Mouse (Mus musculus) spleen, adult 18-20 months (tissue): Measurements from ENCODE around the gene 1600014C23Rik.

Experiments used
- DNase-seq, 2 experiments: peaks; one replicate each; pipeline ENCODE4 v3.0.0; 2022; ENCODE audit warnings: mixed read lengths in 2 of 2

The 1600014C23Rik gene

DNA sequence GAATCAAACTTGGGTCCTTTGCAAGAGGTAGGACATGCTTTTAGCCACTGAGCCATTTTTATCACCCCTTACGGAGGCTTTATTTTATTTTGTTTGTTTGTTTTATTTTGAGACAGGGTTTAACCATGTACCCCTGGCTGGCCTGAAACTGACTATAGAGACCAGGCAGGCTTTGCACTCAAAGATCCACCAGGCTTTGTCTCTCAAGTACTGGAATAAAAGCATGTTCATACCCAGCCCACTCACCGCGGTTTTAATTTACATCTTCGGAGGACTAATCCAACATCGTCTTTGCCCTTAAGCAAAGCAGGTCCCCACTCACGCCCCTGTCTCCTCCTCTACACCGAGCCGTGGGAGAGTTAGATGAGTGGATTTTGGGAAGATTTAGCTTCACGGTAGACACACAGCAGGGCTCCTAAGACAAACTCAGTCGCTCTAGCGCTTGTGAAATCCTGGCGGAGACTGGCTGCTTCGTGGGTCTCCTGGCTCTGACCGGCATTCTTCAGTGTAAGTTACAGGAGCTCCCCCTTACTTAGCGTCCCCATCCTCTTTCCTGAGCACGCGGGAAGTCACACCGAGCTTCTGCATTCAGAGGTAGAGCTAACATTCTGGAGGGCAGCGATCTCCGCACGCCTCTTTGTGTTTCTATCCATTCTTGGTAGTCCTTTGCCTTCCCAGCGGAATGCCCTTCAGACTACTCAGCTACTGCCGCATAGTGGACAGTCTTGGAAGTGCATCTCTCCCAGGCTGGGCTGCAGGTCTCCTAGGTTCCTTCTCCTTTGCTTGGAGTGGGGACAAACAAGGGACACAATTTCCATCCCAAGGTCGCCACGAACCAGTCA, 9.7 kb downstream of the 1600014C23Rik start:
- peak in 1 of 2 experiments; percentile 72 for DNase-seq

DNA sequence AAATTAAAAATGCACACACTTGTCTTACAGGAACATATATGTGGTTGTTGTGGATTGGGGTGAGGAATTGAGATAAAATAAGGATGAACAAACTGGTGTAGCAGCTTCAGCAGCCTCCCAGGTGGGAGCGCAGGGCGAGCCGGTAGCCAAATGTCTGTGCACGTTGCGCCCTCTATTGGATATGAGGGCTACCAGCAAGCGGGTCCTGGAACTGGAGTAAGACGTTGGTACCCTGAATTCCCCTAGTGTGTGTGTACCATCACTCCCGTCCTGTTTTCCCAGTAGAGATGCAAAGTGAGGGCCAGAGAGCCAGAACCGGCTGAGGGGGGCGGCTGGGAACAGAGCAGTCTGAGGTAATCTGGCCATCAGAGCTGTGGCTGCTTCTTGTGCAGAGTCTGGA, 15.3 kb downstream of the 1600014C23Rik start:
- peak; percentile 40 to 64 for DNase-seq

DNA sequence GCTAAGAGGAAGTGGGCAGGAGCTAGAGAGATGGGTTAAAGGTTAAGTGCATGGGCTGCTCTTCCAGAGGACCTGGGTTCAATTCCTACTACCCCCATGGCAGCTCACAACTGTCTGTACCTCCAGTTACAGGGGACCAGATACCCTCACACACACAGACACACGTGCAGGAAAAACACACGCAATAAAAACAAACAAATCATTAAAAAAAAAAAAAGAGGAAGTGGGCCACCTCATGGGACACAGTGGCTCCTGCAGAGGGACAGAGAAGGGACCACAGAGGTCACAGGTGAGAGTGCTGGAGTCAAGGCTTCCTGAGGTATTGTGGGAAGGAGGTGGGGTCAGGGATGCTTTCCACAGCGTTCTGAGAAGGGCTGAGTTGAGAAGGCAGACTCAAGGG, 22.1 kb downstream of the 1600014C23Rik start:
- DNase-seq, result no peak

DNA sequence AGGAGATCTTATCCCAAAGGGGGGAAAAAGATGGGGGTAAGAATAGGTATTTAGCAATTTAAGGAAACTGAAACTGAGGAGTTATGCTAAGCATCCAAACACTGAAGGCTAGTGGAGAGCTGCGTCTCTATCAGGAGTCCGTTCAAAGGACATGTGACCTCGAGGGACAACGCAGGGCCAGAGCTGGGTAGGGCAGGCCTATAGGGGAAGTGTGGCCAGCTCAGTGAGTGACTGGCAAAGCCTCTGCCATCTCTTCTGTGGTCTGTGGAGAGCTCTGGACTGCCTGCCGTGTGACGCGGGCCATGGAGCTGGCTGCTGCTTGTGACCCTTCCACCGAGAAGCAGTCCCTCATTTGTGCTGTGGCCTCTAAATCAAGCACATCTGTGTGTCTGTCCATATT, 23.2 kb downstream of the 1600014C23Rik start:
- no peak for DNase-seq

DNA sequence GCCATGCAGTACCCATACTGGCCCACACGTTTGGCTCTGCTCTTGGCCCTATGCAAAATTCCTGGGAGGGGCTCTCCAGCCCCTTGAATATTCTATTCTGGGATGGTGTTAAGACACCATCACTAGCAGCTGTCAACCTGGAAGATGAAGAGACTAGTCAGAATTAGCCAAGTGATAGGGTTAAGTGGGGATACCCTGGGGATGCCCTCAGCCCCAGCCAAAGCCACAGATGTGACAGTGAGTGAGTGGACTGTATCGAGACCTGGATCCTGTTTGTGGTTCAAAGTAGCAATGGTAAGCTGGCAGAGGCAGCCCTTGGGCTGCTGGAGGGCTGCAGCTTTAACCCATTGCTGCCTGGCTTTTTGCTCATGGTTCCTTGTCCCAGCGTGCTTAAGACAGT, 23.8 kb downstream of the 1600014C23Rik start:
- DNase-seq, result no peak

DNA sequence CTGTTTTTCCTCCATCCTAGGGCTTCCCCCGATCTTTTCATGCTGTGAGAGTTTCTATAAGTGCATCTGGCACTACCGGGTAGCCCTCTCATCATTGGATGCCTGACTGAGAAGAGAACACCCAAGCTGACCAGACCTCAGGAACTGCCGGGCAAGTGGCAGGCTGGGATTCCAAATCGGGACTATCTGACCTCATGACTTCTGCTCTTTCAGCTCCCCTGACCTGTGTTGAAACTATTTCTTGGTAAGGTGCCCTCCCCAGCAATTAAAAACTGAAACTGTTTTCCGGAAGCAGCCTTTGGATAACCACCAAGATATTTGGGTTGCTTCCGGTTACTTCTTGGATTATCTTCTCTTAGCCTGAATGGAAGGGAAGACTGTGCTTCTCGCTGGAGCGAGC, 25.5 kb downstream of the 1600014C23Rik start:
- DNase-seq, result no peak

DNA sequence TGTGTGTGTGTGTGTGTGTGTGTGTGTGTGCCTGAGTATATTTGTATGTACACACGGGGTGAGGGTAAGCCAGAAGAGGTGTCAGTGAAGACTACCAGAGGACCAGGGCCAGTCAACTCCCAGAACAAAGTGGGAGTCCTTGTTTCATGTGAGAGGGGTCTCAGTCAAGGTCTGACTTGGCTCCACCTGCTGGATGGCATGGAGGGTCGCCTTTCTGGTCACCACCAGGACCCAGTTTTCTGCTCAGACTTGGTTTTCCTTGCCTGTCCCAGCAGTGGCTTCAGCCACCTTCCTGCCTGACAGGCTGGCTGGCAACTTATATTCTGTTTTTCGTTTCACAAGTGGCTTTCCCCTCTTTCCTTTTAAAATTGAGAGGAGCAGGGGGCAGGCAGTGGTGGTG, 26.3 kb downstream of the 1600014C23Rik start:
- DNase-seq, result no peak

DNA sequence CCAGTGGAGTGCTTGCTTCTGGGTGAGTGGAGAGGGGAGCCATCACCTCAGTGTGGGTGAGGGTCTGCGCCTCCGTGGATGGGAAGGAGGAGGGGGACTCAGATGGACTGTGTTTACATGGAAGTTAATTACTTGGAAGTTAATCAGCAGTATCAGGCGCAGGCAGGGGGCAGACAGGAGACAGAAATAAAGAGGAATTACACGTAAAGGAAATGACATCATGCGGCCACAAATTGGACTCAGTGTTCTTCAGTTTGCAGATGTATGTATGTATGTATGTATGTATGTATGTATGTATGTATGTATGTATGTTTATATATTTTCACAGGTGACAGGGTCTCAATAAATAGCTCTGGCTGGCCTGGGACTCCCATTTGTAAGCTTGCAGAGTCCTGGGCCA, 26.8 kb downstream of the 1600014C23Rik start:
- DNase-seq, result no peak

DNA sequence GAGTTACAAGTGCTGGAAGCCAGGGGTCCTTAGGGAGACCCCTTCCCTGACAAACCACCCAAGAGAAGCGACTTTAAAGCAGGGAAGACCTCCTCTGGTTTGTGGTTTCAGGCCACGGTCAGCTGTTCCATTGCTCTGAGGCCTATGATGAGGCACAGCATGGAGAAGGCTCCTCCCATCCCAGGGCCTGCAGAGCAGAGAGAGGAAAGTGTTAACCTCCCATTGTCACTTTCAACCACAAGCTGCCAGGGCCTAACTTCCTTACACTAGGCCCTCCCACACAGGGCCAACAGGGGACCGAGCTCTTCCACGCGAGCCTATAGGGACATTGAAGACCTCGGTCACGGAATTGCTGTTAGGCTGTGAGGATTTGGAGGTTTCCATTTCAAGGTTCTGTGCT, 30.5 kb downstream of the 1600014C23Rik start:
- no peak for DNase-seq

DNA sequence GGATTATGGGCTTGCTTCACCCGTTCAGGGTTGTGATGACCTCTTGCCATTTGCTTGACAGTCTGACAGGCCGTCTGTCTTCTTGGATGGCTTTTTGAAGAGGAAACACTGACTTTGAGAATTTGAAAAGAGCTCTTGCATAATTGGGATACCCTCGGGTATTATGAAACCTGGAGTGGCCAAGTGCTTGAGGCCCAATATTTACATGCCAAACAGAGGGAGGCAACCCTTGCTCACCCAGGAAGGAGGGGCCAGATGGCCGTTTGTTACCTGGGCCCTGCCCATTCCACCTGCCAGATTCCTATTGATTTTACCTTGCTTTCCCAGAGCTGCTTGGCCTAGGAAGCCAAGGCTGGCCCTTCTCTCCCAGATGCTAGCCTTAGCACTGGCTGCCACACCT, 31.4 kb downstream of the 1600014C23Rik start:
- no peak for DNase-seq

DNA sequence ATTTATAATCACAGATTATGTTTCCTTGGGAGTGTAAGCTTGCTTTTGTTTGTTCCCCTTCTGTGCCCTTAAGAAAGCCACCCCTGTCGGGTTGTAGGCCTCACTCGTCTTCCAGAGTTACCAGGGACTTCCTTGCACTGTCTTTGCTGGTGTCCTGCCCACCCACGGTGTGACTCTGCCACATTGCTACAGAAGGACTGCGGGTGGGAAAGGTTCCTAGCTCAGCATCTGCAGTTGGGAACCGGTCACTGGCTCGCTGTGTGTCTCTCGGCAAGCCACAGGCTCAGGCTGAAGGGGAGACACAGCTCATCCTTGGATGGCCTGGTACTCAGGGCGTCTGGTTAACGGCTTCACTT, 32.4 kb downstream of the 1600014C23Rik start:
- no peak for DNase-seq

DNA sequence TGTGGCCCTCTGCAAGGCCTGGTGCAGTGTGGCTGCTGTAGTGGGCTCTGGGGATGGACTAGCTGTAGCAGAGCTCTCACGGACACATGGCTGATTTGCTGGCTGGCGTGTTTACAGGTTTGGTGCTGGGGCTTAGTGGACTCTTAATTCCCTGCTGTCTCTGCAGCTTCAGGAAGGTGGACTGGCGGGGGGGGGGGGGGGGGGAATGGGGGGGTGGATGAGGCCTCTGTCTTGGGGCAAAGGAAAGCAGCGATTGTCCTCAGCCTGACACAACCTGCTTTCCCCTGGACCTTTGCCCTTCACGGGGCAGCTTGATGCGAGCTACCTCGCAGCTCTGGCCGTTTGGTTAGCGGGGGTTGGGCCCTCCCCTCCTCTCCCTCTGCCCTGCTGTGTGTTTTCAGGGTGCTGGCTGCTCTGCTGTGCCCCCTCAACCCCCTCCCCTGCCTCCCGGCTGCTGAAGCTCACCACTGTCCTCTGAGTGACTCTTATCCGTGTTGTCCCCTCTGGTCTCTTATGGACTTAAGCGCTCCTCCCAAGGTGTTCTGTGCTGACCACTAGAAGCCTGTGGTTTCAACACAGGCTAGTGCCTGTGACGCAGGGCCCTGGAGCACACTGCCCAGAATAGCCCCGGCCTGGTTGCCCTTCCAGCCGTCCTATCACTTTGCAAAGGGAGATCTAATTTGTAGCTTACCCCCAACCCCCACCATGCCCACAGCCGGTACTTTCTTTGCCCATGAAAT, 33.0 kb downstream of the 1600014C23Rik start:
- DNase-seq, result no peak

DNA sequence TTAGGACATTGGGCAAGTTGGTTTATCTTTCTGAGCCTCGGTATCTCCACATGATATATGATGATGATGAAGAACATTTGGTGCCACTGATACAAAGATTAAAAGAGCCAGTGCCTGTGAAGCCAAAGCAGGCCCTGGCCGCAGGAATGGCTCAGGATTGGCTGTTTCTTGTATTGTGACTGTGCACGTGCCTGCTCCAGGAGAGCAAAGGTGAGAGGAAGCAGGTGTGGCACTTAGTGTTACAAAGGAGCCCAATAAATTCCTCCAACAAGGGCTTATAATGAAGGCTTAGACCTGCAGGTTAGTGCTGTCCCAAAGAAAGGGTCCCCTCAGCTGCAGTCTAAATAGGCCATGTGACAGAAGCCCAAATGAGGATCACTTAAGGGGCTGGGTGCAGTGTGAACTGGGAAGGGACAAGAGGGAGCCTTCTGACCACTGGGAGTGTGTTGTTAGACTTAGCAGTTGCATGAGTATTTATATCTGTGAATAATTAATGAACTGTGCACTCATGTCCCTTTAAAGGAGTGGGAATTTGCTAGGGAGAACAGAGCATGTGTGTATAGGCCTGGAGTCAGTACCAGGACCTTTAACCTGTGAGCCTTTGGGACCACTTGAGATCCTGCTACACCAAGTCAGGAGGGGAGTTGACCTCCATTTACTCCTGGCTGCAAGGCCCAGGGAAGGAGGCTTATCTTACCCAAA, 34.5 kb downstream of the 1600014C23Rik start:
- no peak for DNase-seq

DNA sequence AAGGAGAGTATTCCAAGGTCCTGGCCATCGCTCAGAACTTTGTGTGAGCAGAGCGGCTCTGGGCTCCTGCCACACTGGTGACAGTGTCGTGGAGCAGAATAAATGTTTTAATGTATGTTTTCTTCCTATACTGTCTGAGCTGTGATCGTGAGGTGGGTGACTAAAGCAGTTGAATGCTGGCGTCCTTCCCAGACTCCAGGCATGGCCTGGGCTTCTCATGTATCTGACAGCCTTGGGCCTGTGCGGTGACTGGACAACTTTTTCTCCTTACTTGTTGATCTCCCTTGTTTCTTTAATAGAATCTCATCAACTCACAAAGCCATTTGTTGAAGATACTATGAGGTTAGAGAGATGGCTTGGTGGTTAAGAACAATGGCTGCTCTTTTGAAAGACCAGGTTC, 35.3 kb downstream of the 1600014C23Rik start:
- no peak for DNase-seq

DNA sequence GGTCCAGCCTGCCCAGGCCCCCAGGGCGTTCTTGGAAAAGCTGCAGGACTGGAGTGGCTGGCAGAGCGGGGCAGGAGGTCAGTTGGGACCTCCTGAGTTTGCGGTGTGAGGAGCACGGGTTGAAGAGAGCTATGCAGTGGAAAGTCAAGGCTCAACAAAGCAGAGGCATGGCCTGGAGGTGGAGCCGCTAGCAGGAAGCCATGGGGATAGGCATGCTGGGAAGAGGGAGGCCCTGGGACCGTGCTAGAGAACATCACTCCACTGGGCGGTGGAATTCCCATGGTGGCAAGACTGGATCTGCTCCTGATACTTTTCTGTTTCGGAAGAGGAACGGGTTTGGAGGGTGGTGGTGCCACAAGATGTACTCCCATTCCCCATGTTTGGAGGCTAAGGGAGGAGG, 36.7 kb downstream of the 1600014C23Rik start:
- no peak for DNase-seq

DNA sequence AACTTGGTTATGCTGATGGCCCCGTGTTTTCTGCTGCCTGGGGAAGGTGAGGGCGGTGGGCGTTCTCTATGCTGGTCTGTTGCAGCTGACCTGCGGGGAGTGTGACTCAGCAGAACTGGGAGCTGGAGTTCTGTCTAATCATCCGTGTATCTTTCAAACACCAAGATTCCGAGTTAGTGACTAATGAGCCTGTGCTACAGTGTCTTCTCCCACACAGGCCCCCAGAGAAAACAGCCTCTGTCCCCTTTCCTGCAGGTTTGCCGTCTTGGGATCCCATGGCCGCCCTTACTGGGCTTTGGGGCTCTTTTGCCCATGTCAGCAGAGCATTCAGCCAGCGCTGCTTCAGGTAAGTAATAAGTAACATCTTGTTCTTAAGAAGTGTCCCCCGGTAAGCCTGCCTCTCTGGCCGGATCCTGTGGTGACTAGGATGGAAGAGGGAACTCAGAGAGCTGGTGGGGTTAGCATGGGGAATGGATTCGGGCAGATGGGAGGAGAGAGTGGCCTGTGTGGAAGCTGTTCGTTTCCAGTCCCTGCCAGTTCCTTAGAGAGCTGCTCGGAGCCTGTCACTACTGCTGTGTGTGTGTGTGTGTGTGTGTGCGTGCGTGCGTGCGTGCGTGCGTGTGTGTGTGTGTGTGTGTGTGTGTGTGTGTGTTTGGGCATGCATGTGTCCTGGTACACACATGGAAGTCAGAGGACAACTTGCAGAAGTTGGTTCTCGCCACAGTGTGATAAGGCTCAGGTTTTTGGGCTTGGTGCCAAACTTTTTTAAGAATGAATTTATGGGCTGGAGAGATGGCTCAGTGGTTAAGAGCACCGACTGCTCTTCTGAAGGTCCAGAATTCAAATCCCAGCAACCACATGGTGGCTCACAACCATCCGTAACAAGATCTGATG, 38.2 kb downstream of the 1600014C23Rik start:
- no peak for DNase-seq

DNA sequence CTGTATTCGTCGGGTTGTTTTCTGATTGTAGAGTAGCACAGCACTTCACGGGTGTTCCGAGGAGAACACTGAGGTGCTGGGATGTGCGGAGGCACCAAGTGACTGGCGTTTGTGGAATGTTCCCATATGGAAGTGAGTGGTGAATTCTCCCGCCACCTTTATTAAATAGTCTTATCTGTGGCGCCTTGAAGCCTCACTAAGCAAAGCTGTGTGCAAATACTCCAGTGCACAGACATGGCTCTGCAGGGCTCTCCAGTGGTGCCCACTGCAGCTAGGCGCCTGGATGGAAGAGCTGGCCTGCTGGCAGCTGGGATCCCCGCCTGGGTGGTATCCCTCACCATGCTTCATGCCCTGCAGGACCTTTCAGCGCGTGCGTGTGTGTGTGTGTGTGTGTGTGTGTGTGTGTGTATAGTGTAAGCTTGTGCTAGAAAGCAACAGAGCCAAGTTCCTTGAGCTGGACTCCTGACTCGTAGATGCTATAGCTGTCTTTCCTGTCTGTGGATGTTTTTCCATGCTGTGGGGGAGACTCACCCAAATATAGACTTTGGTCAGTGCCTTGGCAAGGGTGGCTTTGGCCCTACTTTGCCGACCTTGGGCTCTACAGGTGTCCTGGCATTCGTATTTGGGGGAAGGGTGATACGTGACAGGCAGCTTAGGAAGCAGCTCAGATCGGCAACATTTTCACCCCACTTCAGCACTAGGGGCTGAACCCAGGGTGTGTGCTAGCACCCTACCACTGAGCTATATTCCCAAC, 39.7 kb downstream of the 1600014C23Rik start:
- no peak for DNase-seq

DNA sequence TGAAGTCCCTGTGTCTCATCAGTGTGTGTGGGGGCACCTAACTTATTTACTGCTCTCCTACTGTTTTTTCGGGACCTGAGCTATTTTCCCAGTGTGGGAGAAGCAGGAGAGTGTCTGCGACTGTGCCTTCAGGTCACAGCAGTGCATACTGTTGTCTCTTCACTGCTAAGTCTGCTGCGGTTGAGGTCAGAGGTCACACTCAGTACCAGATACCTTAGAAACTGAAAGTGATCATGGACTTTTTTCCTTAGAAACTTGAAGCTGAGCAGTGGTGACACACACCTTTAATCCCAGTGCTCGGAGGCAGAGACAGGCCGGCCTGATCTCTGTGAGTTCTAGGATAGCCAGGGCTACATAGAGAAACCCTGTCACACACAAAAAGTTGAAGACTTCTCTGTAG, 41.5 kb downstream of the 1600014C23Rik start:
- no peak for DNase-seq

DNA sequence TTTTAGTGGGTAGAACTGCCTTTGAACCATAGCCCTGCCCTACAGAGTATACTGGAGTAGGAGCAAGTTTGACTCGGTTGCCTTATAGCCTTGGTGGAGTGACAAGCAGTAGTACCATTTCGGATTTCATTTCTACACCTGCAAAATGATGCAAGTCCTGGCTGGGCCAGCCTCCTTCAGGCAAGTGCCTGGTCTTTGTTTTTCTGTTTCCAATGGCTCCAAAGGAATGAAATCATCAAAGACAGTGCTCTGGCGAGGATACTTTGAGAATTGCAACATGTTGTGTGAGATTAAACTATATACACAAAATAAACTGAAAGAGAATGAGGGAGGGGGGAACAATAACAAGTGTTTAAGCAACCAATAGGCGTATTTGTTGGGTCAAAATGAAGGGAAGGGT, 43.6 kb downstream of the 1600014C23Rik start:
- no peak for DNase-seq

DNA sequence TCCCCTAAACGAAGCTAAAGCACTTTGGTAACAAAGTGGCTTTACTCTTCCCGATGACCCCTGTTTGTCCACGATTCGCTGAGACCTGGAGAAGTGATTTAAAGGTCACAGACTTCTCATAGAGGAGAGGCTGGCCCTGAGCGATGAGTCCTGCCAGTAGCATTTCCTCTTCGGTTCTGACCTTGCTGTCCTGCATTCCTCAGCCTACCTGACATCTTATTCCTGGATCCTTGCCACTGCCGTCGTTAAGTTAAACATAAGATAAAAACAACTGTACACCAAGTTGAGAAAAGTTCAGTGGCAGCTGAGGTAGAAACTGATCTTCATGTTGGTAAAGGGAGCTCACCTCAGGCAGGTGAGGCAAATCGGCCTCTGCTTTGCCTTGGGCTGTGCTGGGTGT, 44.5 kb downstream of the 1600014C23Rik start:
- DNase-seq, result no peak

DNA sequence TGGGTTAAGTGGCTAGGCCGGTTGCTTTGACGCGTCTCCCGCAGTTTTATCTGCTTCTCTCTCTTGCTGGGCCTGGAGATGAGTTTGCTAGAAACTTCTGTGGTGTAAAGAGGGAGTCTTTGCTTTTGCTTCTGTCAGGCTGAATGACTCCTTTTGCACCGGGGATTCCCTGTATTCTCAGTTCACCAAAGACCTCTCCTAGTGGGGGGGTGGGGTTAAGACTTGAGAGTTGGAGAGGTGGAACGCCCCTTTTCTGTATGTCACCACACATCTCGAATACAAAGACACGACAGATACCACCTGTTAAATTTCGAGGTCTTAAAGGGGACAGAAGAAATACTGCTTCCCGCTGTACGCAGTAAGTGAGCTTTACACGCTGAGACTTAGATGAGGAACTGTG, 46.9 kb downstream of the 1600014C23Rik start, which contains the start of gene Tmem63b:
TSS of gene Tmem63b (minus strand) at position 190 of the 400 bp plus-strand sequence.
- no peak for DNase-seq

DNA sequence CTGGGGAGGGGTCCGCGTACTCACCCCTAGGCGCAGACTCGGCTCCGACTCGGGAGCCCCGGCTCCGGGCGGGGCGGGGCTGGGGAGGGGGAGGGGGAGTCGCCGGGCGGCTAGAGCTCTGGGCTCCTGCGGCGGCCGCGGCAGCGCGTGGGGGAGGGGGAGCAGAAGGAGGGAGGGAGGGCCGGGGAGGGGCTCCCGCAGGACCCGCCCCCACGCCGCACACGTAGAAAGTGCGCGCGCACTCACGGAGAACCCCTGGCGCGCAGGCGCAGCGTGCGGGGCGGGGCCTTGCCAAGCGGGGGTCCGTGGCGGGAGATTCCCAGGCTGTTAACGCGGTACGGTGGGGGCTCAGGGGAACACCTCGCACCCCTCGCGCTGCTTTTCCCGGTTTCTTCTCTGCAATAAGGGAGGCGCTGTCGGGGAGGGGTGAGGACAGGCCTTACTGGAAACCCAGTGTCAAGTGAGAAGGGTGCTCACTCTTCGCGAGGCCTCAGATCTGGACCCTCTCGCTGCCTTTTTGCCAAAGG, 47.5 kb downstream of the 1600014C23Rik start, which contains the start of gene Mrpl14:
TSS of gene Mrpl14 (plus strand) at position 230 of the 527 bp plus-strand sequence.
- peak; percentile 83 to 95 for DNase-seq
